Mouse (Mus musculus): ENCODE measurements around the gene Mfsd13b. TPM values are rescaled to one million over a fixed set of nuclear protein-coding genes. Genes with fewer than 3 reads are reported as not detected.

Gene Mfsd13b
- 2.3 TPM in 1 of 2 replicates, not detected in the other for polyA plus RNA-seq (2011; ENCODE audit: insufficient read depth, insufficient read length, low read depth, missing spikeins)

GRCm38 (mm10) chr7:120982200-120982841 lies at the start of gene Mfsd13b, which contains the start of gene Cdr2:
TSS of gene Mfsd13b (plus strand) at chr7:120982509.
TSS of gene Cdr2 (minus strand) at chr7:120982312.
- H3K36me3 ChIP-seq (ENCODE audit: control insufficient read depth, insufficient read depth, low read length, poor library complexity, severe bottlenecking): no peaks in the 10 kb centered on the region
- TF ChIP-seq CTCF (IDR thresholded peaks at IDR 0.05; ENCODE audit: low read depth, low read length) (no peak), POLR2A (IDR thresholded peaks at IDR 0.05; ENCODE audit: insufficient read depth, low read length) (peak; percentile 77)
- no peak within 1 kb of the TSS for H3K27ac ChIP-seq (ENCODE audit: insufficient read depth, low read length)
- H3K4me1 ChIP-seq (ENCODE audit: control insufficient read depth, insufficient read depth, low read length): no peaks in the 10 kb centered on the region
- H3K4me3 ChIP-seq (ENCODE audit: low read depth, low read length): peak within 1 kb of the TSS; percentile 89
- no peaks in the 10 kb centered on the region for H3K9me3 ChIP-seq (replicated peaks; ENCODE audit: control insufficient read depth, insufficient read depth, low read length, poor library complexity, severe bottlenecking)
- peak within 1 kb of the TSS; percentile 80 for H3K9ac ChIP-seq (ENCODE audit: low read depth, poor library complexity, severe bottlenecking)
- H3K27me3 ChIP-seq (ENCODE audit: control insufficient read depth, insufficient read depth, low read length, poor library complexity, severe bottlenecking): no peaks in the 10 kb centered on the region

- H3K4me1 ChIP-seq (ENCODE audit: control insufficient read depth, insufficient read depth, low read length): no peaks in the 10 kb centered on the region
- TF ChIP-seq POLR2A (IDR thresholded peaks at IDR 0.05; ENCODE audit: insufficient read depth, low read length): no peak
- no peak for TF ChIP-seq CTCF (IDR thresholded peaks at IDR 0.05; ENCODE audit: low read depth, low read length)
- no peak for TF ChIP-seq EP300 (IDR thresholded peaks at IDR 0.05; ENCODE audit: insufficient read depth, low read depth, low read length)
Observed at GRCm38 (mm10) chr7:120933110-120933509, 49.2 kb upstream of the Mfsd13b start.

GRCm38 (mm10) chr7:120933680-120934195 lies 48.6 kb upstream of the Mfsd13b start:
- no peak overlapping the region for H3K9ac ChIP-seq (ENCODE audit: low read depth, poor library complexity, severe bottlenecking)
- H3K4me1 ChIP-seq (ENCODE audit: control insufficient read depth, insufficient read depth, low read length): no peaks in the 10 kb centered on the region
- H3K27ac ChIP-seq (ENCODE audit: insufficient read depth, low read length): no peak overlapping the region
- no peaks in the 10 kb centered on the region for H3K9me3 ChIP-seq (replicated peaks; ENCODE audit: control insufficient read depth, insufficient read depth, low read length, poor library complexity, severe bottlenecking)
- H3K36me3 ChIP-seq (ENCODE audit: control insufficient read depth, insufficient read depth, low read length, poor library complexity, severe bottlenecking): peaks cover 79% of the 10 kb centered on the region
- TF ChIP-seq EP300 (IDR thresholded peaks at IDR 0.05; ENCODE audit: insufficient read depth, low read depth, low read length) (no peak), POLR2A (IDR thresholded peaks at IDR 0.05; ENCODE audit: insufficient read depth, low read length) (no peak), CTCF (IDR thresholded peaks at IDR 0.05; ENCODE audit: low read depth, low read length) (no peak)
- no peaks in the 10 kb centered on the region for H3K27me3 ChIP-seq (ENCODE audit: control insufficient read depth, insufficient read depth, low read length, poor library complexity, severe bottlenecking)
- H3K4me3 ChIP-seq (ENCODE audit: low read depth, low read length): no peak overlapping the region

More at GRCm38 (mm10) chr7:120933110-120933509, 49.2 kb upstream of the Mfsd13b start:
- H3K27ac ChIP-seq (ENCODE audit: insufficient read depth, low read length): no peak overlapping the region
- no peaks in the 10 kb centered on the region for H3K27me3 ChIP-seq (ENCODE audit: control insufficient read depth, insufficient read depth, low read length, poor library complexity, severe bottlenecking)
- no peak overlapping the region for H3K4me3 ChIP-seq (ENCODE audit: low read depth, low read length)
- H3K9me3 ChIP-seq (replicated peaks; ENCODE audit: control insufficient read depth, insufficient read depth, low read length, poor library complexity, severe bottlenecking): no peaks in the 10 kb centered on the region
- H3K36me3 ChIP-seq (ENCODE audit: control insufficient read depth, insufficient read depth, low read length, poor library complexity, severe bottlenecking): peaks cover 79% of the 10 kb centered on the region
- H3K9ac ChIP-seq (ENCODE audit: low read depth, poor library complexity, severe bottlenecking): no peak overlapping the region

GRCm38 (mm10) chr7:120934716-120935115 lies 47.6 kb upstream of the Mfsd13b start:
- Histone ChIP-seq H3K9me3 (replicated peaks; ENCODE audit: control insufficient read depth, insufficient read depth, low read length, poor library complexity, severe bottlenecking) (no peaks in the 10 kb centered on the region), H3K4me1 (ENCODE audit: control insufficient read depth, insufficient read depth, low read length) (no peaks in the 10 kb centered on the region), H3K4me3 (ENCODE audit: low read depth, low read length) (no peak overlapping the region), H3K27me3 (ENCODE audit: control insufficient read depth, insufficient read depth, low read length, poor library complexity, severe bottlenecking) (no peaks in the 10 kb centered on the region), H3K36me3 (ENCODE audit: control insufficient read depth, insufficient read depth, low read length, poor library complexity, severe bottlenecking) (peaks cover 73% of the 10 kb centered on the region), H3K27ac (ENCODE audit: insufficient read depth, low read length) (no peak overlapping the region), H3K9ac (ENCODE audit: low read depth, poor library complexity, severe bottlenecking) (no peak overlapping the region)
- TF ChIP-seq POLR2A (IDR thresholded peaks at IDR 0.05; ENCODE audit: insufficient read depth, low read length): no peak
- no peak for TF ChIP-seq EP300 (IDR thresholded peaks at IDR 0.05; ENCODE audit: insufficient read depth, low read depth, low read length)
- TF ChIP-seq CTCF (IDR thresholded peaks at IDR 0.05; ENCODE audit: low read depth, low read length): peak; percentile 60

- Histone ChIP-seq H3K4me3 (ENCODE audit: low read depth, low read length) (no peak overlapping the region), H3K36me3 (ENCODE audit: control insufficient read depth, insufficient read depth, low read length, poor library complexity, severe bottlenecking) (peaks cover 73% of the 10 kb centered on the region), H3K27me3 (ENCODE audit: control insufficient read depth, insufficient read depth, low read length, poor library complexity, severe bottlenecking) (no peaks in the 10 kb centered on the region), H3K9me3 (replicated peaks; ENCODE audit: control insufficient read depth, insufficient read depth, low read length, poor library complexity, severe bottlenecking) (no peaks in the 10 kb centered on the region), H3K4me1 (ENCODE audit: control insufficient read depth, insufficient read depth, low read length) (no peaks in the 10 kb centered on the region), H3K27ac (ENCODE audit: insufficient read depth, low read length) (no peak overlapping the region), H3K9ac (ENCODE audit: low read depth, poor library complexity, severe bottlenecking) (no peak overlapping the region)
- TF ChIP-seq EP300 (IDR thresholded peaks at IDR 0.05; ENCODE audit: insufficient read depth, low read depth, low read length) (no peak), CTCF (IDR thresholded peaks at IDR 0.05; ENCODE audit: low read depth, low read length) (no peak), POLR2A (IDR thresholded peaks at IDR 0.05; ENCODE audit: insufficient read depth, low read length) (no peak)
Observed at GRCm38 (mm10) chr7:120936522-120936921, 45.8 kb upstream of the Mfsd13b start.

GRCm38 (mm10) chr7:120938206-120938605 lies 44.1 kb upstream of the Mfsd13b start:
- no peak for TF ChIP-seq EP300 (IDR thresholded peaks at IDR 0.05; ENCODE audit: insufficient read depth, low read depth, low read length)
- no peak for TF ChIP-seq POLR2A (IDR thresholded peaks at IDR 0.05; ENCODE audit: insufficient read depth, low read length)
- TF ChIP-seq CTCF (IDR thresholded peaks at IDR 0.05; ENCODE audit: low read depth, low read length): no peak
- Histone ChIP-seq H3K9ac (ENCODE audit: low read depth, poor library complexity, severe bottlenecking) (no peak overlapping the region), H3K9me3 (replicated peaks; ENCODE audit: control insufficient read depth, insufficient read depth, low read length, poor library complexity, severe bottlenecking) (no peaks in the 10 kb centered on the region), H3K27ac (ENCODE audit: insufficient read depth, low read length) (no peak overlapping the region), H3K4me1 (ENCODE audit: control insufficient read depth, insufficient read depth, low read length) (no peaks in the 10 kb centered on the region), H3K36me3 (ENCODE audit: control insufficient read depth, insufficient read depth, low read length, poor library complexity, severe bottlenecking) (peaks cover 79% of the 10 kb centered on the region), H3K27me3 (ENCODE audit: control insufficient read depth, insufficient read depth, low read length, poor library complexity, severe bottlenecking) (no peaks in the 10 kb centered on the region), H3K4me3 (ENCODE audit: low read depth, low read length) (no peak overlapping the region)
